Mouse (Mus musculus) T-helper 2 cell (primary cell): ENCODE data around the gene Srebf1.

Experiments used
- in situ Hi-C: fragments of 300-600 bp; cut with MboI, MseI; formaldehyde crosslinking; loops from one replicate; pipeline ENCODE4 v1.15.1; 2025; ENCODE audit warnings: high pct_unique_total_duplicates

The Srebf1 gene

GRCm38 (mm10) chr11:60222469-60223236 lies at the start of gene Srebf1:
Gene Srebf1 (minus strand): TSS chr11:60222581.
- in situ Hi-C loops, result no loop called here

- in situ Hi-C loops, result no loop called here
Measured at GRCm38 (mm10) chr11:60268563-60268962, 46.2 kb upstream of the Srebf1 start.

- in situ Hi-C loops, result no loop called here
Measured at GRCm38 (mm10) chr11:60265271-60265985, 43.0 kb upstream of the Srebf1 start.

- in situ Hi-C loops, result no loop called here
Measured at GRCm38 (mm10) chr11:60264651-60265050, 42.3 kb upstream of the Srebf1 start.

- in situ Hi-C loops, result no loop called here
Measured at GRCm38 (mm10) chr11:60262396-60262795, 40.0 kb upstream of the Srebf1 start.

GRCm38 (mm10) chr11:60260743-60261142 lies 38.4 kb upstream of the Srebf1 start:
- in situ Hi-C loops, result no loop called here

GRCm38 (mm10) chr11:60257696-60258095 lies 35.3 kb upstream of the Srebf1 start:
- in situ Hi-C loops, result no loop called here

- in situ Hi-C loops, result no loop called here
Measured at GRCm38 (mm10) chr11:60256713-60257112, 34.3 kb upstream of the Srebf1 start.

- in situ Hi-C loops, result no loop called here
Measured at GRCm38 (mm10) chr11:60256176-60256681, 33.8 kb upstream of the Srebf1 start.

- in situ Hi-C loops, result no loop called here
Measured at GRCm38 (mm10) chr11:60255639-60256038, 33.3 kb upstream of the Srebf1 start.

GRCm38 (mm10) chr11:60255181-60255580 lies 32.8 kb upstream of the Srebf1 start:
- in situ Hi-C loops, result no loop called here

GRCm38 (mm10) chr11:60254308-60254707 lies 31.9 kb upstream of the Srebf1 start:
- in situ Hi-C loops, result no loop called here

GRCm38 (mm10) chr11:60253546-60253945 lies 31.2 kb upstream of the Srebf1 start:
- in situ Hi-C loops, result no loop called here

- in situ Hi-C loops, result no loop called here
Measured at GRCm38 (mm10) chr11:60250971-60251643, 28.7 kb upstream of the Srebf1 start.

- in situ Hi-C loops, result no loop called here
Measured at GRCm38 (mm10) chr11:60249885-60250284, 27.5 kb upstream of the Srebf1 start.

GRCm38 (mm10) chr11:60248596-60249404 lies 26.4 kb upstream of the Srebf1 start:
- in situ Hi-C loops, result no loop called here

- in situ Hi-C loops, result no loop called here
Measured at GRCm38 (mm10) chr11:60247753-60248550, 25.6 kb upstream of the Srebf1 start.

- in situ Hi-C loops, result no loop called here
Measured at GRCm38 (mm10) chr11:60246077-60246476, 23.7 kb upstream of the Srebf1 start.

- in situ Hi-C loops, result no loop called here
Measured at GRCm38 (mm10) chr11:60244503-60245143, 22.2 kb upstream of the Srebf1 start.

- in situ Hi-C loops, result no loop called here
Measured at GRCm38 (mm10) chr11:60240509-60240908, 18.1 kb upstream of the Srebf1 start.
